Mouse (Mus musculus): ENCODE results near the gene Arhgap21. TPM values are rescaled to one million over a fixed set of nuclear protein-coding genes. Genes with fewer than 3 reads are reported as not detected.

Arhgap21 gene
- polyA plus RNA-seq, 1 experiment from 2014 or later, result 5.2 TPM

DNA sequence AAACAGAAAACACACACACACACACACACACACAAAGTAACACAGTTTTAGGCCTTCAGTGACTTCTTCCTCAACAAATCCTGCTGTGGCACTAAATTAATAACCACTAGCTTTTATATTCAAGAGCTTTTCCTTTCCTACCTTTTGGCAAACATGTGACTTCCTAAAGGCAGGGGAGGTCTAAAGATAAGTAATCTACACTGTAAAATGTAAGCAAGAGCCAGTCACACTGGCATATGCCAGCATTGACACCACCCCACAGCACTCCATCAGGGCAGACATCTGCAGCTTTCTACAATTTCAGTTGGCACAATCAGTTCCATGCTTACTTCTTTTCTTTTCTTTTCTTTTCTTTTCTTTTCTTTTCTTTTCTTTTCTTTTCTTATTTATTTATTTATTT lies 40.2 kb downstream of the Arhgap21 start:
- no peak overlapping the region for H3K9ac ChIP-seq (ENCODE audit: low read length)
- H3K27ac ChIP-seq (replicated peaks), result no peak overlapping the region
- H3K4me2 ChIP-seq (replicated peaks; ENCODE audit: low read depth), result no peak overlapping the region
- H3K36me3 ChIP-seq (ENCODE audit: control insufficient read depth, insufficient read depth, low read length), result no peaks in the 10 kb centered on the region
- DNase-seq (ENCODE audit: low spot score), result no peak
- no peak for ATAC-seq (ENCODE audit: low FRiP score, low TSS enrichment)
- no peaks in the 10 kb centered on the region for H3K27me3 ChIP-seq (ENCODE audit: control insufficient read depth, insufficient read depth, low read length)
- no peaks in the 10 kb centered on the region for H3K4me1 ChIP-seq (replicated peaks; ENCODE audit: control insufficient read depth, insufficient read depth)
- H3K9me3 ChIP-seq (ENCODE audit: control insufficient read depth, low read length), result no peaks in the 10 kb centered on the region
- TF ChIP-seq EP300 (optimal IDR thresholded peaks at IDR 0.05) (no peak), CTCF (IDR thresholded peaks at IDR 0.05; ENCODE audit: low read depth) (no peak)
- H3K4me3 ChIP-seq (ENCODE audit: low read depth, low read length), result no peak overlapping the region

DNA sequence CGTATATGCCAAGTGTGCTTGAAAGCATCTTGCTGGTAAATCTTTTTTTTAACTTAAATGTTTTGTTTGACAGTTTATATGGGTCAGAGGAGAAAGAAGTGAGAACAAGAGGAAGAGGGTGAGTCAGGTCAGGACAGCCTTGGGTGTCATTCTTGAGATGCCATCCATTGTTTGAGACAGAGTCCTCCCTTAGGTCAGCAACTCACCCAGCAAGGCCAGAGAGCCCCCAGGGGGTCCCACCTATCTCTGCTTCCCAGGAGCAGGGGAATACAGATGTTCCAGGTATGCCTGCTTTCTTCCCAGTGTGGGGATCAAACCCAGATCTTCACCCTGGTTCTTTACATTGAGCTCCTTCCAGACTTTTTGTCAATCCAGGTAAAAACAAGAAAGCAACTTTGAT lies 43.7 kb downstream of the Arhgap21 start:
- 60% methylated on average over 1 of the region's 1 CpGs for WGBS
- Histone ChIP-seq H3K27ac (replicated peaks) (no peak overlapping the region), H3K4me1 (replicated peaks; ENCODE audit: control insufficient read depth, insufficient read depth) (no peaks in the 10 kb centered on the region), H3K4me2 (replicated peaks; ENCODE audit: low read depth) (no peak overlapping the region), H3K36me3 (ENCODE audit: control insufficient read depth, insufficient read depth, low read length) (no peaks in the 10 kb centered on the region), H3K9ac (ENCODE audit: low read length) (no peak overlapping the region), H3K9me3 (ENCODE audit: control insufficient read depth, low read length) (no peaks in the 10 kb centered on the region), H3K4me3 (ENCODE audit: low read depth, low read length) (no peak overlapping the region), H3K27me3 (ENCODE audit: control insufficient read depth, insufficient read depth, low read length) (no peaks in the 10 kb centered on the region)
- ATAC-seq (ENCODE audit: low FRiP score, low TSS enrichment) (no peak), DNase-seq (ENCODE audit: low spot score) (no peak)
- TF ChIP-seq EP300 (optimal IDR thresholded peaks at IDR 0.05) (no peak), CTCF (IDR thresholded peaks at IDR 0.05; ENCODE audit: low read depth) (no peak)

- TF ChIP-seq CTCF (IDR thresholded peaks at IDR 0.05; ENCODE audit: low read depth), result no peak
- H3K9ac ChIP-seq (ENCODE audit: low read length), result no peak overlapping the region
- H3K27me3 ChIP-seq (ENCODE audit: control insufficient read depth, insufficient read depth, low read length), result no peaks in the 10 kb centered on the region
- H3K27ac ChIP-seq (replicated peaks), result no peak overlapping the region
- DNase-seq (ENCODE audit: low spot score) (no peak), ATAC-seq (ENCODE audit: low FRiP score, low TSS enrichment) (no peak)
- H3K4me3 ChIP-seq (ENCODE audit: low read depth, low read length), result no peak overlapping the region
- H3K9me3 ChIP-seq (ENCODE audit: control insufficient read depth, low read length), result no peaks in the 10 kb centered on the region
- H3K4me1 ChIP-seq (replicated peaks; ENCODE audit: control insufficient read depth, insufficient read depth), result no peaks in the 10 kb centered on the region
- H3K36me3 ChIP-seq (ENCODE audit: control insufficient read depth, insufficient read depth, low read length), result no peaks in the 10 kb centered on the region
- no peak overlapping the region for H3K4me2 ChIP-seq (replicated peaks; ENCODE audit: low read depth)
- WGBS, result 18% methylated on average over 1 of the region's 1 CpGs
These were observed 46.3 kb downstream of the Arhgap21 start for GRCm38 (mm10) chr2:20922366-20922765.

- TF ChIP-seq EP300 (optimal IDR thresholded peaks at IDR 0.05), result no peak
- TF ChIP-seq CTCF (IDR thresholded peaks at IDR 0.05; ENCODE audit: low read depth), result no peak
These were observed 47.1 kb downstream of the Arhgap21 start for GRCm38 (mm10) chr2:20921558-20921957.

GRCm38 (mm10) chr2:20921021-20921420 lies 47.7 kb downstream of the Arhgap21 start:
- Histone ChIP-seq H3K4me1 (replicated peaks; ENCODE audit: control insufficient read depth, insufficient read depth) (no peaks in the 10 kb centered on the region), H3K27me3 (ENCODE audit: control insufficient read depth, insufficient read depth, low read length) (no peaks in the 10 kb centered on the region), H3K4me3 (ENCODE audit: low read depth, low read length) (no peak overlapping the region), H3K9me3 (ENCODE audit: control insufficient read depth, low read length) (no peaks in the 10 kb centered on the region), H3K36me3 (ENCODE audit: control insufficient read depth, insufficient read depth, low read length) (no peaks in the 10 kb centered on the region), H3K27ac (replicated peaks) (no peak overlapping the region), H3K4me2 (replicated peaks; ENCODE audit: low read depth) (no peak overlapping the region), H3K9ac (ENCODE audit: low read length) (no peak overlapping the region)
- TF ChIP-seq CTCF (IDR thresholded peaks at IDR 0.05; ENCODE audit: low read depth) (no peak), EP300 (optimal IDR thresholded peaks at IDR 0.05) (no peak)
- ATAC-seq (ENCODE audit: low FRiP score, low TSS enrichment), result no peak
- 100% methylated on average over 1 of the region's 1 CpGs for WGBS
- no peak for DNase-seq (ENCODE audit: low spot score)

More at GRCm38 (mm10) chr2:20921558-20921957, 47.1 kb downstream of the Arhgap21 start:
- Histone ChIP-seq H3K27ac (replicated peaks) (no peak overlapping the region), H3K4me1 (replicated peaks; ENCODE audit: control insufficient read depth, insufficient read depth) (no peaks in the 10 kb centered on the region), H3K9ac (ENCODE audit: low read length) (no peak overlapping the region), H3K36me3 (ENCODE audit: control insufficient read depth, insufficient read depth, low read length) (no peaks in the 10 kb centered on the region), H3K27me3 (ENCODE audit: control insufficient read depth, insufficient read depth, low read length) (no peaks in the 10 kb centered on the region), H3K9me3 (ENCODE audit: control insufficient read depth, low read length) (no peaks in the 10 kb centered on the region), H3K4me2 (replicated peaks; ENCODE audit: low read depth) (no peak overlapping the region), H3K4me3 (ENCODE audit: low read depth, low read length) (no peak overlapping the region)
- 95% methylated on average over 2 of the region's 2 CpGs for WGBS
- ATAC-seq (ENCODE audit: low FRiP score, low TSS enrichment) (no peak), DNase-seq (ENCODE audit: low spot score) (no peak)

DNA sequence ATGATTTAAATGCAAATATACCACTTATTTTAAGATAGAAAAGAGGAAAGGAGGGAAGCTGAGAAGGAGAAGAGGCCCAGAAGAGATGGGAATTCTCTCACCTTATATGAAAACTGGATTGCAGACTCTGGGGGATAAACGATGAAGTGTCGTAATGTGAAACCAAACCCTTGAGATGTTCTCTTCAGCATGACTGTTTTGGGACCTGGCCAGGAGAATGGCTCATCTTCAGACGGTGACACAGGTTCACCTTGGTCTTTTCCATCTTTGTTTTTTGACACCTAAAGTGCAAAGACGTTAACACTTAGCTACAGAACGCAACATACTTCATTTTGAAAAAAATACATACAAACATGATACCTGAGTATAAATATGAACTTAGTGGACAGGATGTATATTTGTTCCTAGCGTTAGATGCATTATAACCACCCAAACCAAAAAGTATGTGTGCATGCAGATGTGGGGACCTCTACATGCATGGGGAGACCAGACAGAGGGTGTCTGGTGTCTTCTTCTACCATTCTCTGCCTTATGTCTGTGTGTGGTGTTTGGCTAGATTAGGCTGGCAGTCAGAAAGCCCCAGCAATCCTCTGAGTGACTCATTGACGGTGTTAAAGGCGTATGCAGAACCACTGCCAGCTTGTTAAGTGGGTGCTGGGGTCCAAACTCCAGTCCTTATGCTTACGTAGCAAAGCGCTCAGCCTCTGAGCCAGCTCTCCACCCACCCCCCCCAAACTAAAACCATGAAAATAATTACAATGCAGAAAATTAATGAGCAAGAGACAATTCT lies 54.0 kb downstream of the Arhgap21 start:
- no peak for DNase-seq (ENCODE audit: low spot score)
- no peak for ATAC-seq (ENCODE audit: low FRiP score, low TSS enrichment)
- H3K9me3 ChIP-seq (ENCODE audit: control insufficient read depth, low read length), result no peaks in the 10 kb centered on the region
- H3K4me1 ChIP-seq (replicated peaks; ENCODE audit: control insufficient read depth, insufficient read depth), result no peaks in the 10 kb centered on the region
- TF ChIP-seq CTCF (IDR thresholded peaks at IDR 0.05; ENCODE audit: low read depth) (no peak), EP300 (optimal IDR thresholded peaks at IDR 0.05) (no peak)
- H3K36me3 ChIP-seq (ENCODE audit: control insufficient read depth, insufficient read depth, low read length), result peaks cover 6% of the 10 kb centered on the region; the same call in 1 of the 2 replicates
- no peaks in the 10 kb centered on the region for H3K27me3 ChIP-seq (ENCODE audit: control insufficient read depth, insufficient read depth, low read length)
- H3K9ac ChIP-seq (ENCODE audit: low read length), result no peak overlapping the region
- H3K27ac ChIP-seq (replicated peaks), result no peak overlapping the region
- WGBS, result 85% methylated on average over 10 of the region's 10 CpGs
- no peak overlapping the region for H3K4me2 ChIP-seq (replicated peaks; ENCODE audit: low read depth)
- no peak overlapping the region for H3K4me3 ChIP-seq (ENCODE audit: low read depth, low read length)
